Mouse (Mus musculus) adrenal gland (tissue): ENCODE measurements around the gene Galnt17.

Experiments
- intact Hi-C: fragments of 180-260 bp; cut with DNase I; formaldehyde crosslinking; loops from one replicate; pipeline ENCODE4 v1.15.1; 2025

Gene Galnt17

DNA sequence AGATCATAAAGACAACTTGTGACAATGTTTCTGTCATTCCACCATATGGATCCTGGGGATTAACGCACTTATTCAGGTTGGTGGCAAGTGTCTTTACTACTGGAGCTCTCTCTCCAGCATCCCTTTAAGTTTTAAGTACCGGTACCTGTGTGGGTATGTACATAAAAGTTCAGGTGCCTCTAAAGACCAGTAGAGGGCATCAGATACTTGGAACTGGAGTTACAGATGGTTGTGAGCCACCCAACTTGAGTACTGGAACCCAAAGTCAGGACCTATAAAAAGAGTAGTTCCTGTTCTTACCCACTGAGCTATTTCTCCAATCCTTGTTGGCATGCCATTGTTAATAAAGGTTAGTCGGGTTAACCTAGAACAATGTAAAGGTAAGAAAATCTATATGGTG is 152.0 kb downstream of the Galnt17 start:
- intact Hi-C loops = loop anchor here (1.0 to 10.0 kb wide), 2 partner anchors 152 to 272 kb away; no protein-coding TSS in a partner anchor

DNA sequence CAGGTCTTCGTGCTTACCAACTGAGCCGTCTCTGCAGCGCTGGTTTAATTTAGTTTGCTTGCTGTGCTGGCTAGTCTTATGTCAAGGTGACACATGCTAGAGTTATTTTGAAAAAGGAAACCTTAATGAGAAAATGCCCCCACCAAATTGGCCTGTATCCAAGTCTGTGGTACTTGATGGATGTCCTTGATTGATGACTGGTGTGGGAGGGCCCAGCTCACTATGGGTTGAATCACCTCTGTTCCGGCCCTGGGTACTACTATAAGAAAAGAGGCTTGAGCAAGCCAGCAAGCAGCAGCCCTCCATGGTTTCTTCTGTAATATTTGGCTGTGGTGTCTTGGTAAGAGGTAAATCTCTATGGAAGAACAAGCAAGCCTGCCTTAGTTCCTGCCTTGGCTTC is 165.7 kb downstream of the Galnt17 start:
- intact Hi-C loops = no loop called here

DNA sequence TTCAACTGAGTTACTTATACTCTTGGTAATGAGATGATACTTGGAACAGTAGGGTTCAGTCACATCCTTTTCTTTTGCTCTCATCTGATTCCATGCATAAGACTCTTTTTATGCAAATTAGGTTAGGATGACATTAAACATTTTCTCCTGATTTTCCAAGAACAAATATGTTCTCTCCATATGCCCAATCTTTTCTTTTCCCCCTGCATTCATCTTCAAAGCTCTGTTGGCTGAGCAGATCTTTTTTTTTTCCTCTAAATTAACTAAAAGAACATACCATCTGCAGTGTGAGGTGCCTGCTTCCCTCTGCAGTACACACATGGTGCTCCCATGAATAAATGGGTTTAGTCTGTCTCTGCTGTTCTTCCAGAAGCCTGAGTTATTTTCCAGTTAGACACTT is 173.5 kb downstream of the Galnt17 start:
- intact Hi-C loops = no loop called here

DNA sequence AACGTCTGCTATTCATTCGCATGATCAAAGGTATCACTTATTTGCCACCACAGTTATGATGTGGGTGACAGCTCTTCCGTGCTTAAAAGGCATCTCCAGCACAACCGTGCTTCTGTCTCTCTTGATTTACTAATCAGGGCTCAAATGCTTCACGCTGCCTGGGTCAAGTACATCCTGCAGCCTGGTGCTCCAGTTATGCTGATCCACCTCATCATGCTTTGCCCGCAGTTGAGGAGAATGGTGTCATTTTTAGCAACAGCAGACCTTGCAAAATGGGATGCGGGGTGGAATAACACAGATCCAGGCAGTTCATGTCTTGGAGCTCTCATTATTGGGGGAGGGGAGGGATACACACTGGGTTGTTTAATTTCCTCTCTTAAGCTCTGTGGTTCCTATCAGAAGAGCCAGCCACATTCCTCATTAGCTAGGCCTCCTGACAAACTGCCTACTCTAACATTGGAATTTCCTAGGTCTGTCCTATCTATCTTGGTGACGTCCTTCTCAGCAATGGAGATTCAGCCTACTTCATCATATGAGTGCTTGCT is 187.9 kb downstream of the Galnt17 start:
- intact Hi-C loops = no loop called here

DNA sequence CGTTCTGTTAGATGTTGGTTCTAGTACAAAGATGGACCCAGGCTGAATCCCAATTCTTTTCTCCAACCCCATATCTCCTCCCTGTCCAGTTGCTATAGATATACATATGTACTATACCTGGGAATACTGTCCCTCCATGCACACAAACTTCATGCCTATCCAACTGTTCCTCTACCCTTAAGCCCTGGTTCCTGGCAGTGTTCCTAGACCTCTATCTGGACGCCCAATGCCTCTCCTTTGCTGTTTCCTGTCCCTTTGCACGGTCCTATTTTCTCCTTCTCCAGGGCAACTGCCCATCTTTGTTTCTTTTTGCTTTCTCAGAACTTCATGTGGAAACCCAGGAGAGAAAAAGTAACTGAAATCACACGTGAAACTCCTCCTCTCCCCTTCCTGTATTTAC is 188.4 kb downstream of the Galnt17 start:
- intact Hi-C loops = no loop called here

DNA sequence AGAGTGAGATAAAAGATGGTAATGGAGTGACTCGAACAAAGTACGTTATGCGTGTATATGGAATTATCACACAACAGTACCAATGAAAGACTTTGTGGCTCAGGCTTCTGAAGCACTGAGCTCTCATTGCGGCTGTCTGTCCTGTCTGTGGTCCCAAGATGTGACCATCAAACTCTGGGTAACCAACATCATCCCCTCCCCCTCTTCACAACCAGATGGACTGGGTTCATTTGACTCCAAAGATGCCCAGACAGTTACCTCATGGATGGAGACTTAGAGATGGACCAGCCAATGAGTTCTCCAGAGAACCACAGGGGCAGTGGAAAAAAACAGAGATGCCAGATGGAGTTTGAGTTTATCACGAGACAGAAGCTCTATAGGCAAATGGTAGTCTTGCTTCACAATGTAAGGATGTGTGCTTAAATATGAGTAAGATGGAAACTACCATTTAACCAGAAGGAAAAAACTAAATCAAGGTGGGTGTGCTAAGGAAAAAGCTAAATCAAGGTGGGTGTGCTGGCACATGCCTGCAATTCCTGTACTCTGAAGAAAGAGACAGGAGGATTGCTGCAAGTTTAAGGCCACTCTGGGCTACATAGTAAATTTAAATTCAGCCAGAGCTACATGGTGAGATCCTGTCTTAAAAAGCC is 190.8 kb downstream of the Galnt17 start:
- intact Hi-C loops = no loop called here

DNA sequence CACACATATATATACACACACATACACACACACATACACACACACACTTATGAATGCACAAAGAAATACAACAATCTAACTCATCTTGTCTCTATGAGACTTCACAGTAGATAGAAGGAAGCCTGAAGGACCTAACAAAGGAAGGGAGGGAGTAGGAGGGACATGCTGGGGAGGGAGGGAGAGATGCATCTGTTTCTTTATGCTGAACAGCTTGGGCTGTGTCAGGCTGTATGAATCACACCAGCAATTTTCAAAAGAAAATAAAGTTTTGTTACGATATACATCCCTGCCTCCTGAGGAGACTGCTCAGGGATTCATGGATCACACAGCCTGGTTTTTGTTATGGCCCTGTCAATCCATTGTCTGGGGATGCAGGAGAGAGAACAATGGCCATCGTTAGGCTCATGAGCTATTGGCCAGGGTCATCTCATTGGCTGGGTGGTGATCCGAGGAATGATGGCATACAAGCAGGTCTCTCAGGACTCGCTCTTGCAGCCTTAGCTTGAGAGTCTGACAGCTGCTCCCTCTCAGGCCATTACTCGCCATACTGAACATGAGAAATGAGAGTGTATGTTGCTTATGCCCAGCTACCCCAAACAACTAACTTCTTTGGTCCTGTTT is 194.3 kb downstream of the Galnt17 start:
- intact Hi-C loops = no loop called here

DNA sequence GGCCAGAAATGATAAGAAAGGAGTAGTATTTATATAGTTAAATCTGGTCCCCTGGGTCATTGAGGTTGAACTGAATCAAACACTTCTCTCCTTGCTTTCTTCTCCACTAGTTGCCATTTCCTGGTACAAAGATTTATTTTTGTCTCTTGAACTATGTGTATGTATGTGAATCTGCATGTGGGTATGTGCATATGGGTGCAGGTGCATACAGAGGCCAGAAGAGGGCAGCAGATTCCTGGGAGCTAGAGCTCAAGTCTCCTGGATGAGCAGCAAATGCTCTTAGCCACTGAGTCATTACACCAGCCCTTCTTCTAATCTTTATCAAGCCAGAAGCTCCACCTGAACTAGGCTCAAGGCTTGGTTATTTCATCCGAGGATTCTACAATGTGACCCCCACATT is 201.1 kb downstream of the Galnt17 start:
- intact Hi-C loops = no loop called here

DNA sequence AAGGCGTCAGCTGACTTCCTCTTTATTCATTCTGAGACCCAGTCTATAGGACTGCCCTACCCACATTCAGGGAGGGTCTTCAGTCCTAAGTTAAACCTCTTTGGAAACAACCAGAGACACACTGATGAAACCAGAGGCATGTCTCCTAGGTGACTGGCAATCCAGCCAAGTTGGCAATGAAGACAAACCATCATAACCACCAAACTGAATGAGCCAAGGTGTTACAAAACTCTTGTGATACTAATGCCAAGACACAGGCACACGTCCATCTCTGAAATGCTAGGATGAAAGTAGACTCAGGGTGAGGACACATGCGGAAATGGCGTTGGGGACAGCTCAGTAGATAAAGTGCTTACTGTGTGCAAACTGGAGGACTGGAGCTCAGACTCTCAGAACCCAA is 211.5 kb downstream of the Galnt17 start:
- intact Hi-C loops = no loop called here

DNA sequence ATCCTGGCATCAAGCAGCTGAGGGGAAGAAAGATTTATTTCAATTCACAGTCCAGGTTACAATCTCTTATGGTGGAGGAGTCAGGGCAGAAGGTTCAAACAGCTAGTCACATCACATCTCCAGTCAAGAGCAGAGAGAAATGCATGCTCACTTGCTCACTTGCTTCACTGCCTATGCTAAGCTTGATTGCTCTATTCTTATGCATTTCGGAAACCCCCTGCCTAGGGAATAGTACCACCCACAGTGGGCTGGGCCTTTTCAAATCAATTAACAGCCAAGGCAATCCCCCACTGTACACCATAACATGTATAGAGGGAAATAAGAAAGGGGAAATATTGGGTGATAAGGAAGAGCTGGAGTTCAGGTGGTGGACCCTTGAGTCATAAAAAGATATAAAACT is 212.7 kb downstream of the Galnt17 start:
- intact Hi-C loops = no loop called here

DNA sequence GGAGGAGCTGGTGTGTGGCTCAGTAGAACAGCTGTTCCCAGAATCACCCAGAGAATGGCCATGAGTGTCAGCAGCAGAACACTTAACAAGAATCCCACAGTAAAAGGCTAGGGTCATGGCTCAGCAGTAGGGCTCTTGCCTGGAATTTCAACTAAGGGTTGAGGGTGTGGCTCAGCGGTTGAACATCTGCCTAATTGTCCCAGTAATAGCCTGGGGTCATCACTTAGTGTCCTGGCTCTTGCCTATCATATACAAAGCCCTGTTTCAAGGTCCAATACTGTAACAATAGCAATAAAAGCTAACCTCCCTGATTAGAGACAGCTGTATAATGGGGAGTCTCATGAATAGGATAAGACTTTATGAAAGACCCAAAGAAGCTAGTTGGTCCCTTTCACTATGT is 213.5 kb downstream of the Galnt17 start:
- intact Hi-C loops = no loop called here

DNA sequence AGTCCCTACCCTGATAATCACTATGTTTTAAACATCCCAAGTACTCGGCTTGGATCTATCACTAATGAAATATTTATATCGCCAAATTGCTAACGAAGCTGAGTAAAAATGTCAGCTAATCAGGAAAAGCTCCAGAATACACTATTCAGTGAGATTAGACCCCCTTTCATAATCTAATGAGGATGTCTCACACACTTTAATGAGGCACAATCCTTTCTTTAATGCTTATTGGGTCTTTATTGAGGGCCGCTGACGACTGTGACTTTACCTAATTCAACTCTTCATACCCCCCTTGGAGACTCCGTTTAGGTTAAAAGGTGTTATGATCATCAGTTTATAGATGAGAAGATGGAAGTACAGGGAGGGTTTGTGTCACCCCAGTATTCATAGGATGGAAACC is 214.2 kb downstream of the Galnt17 start:
- intact Hi-C loops = no loop called here

DNA sequence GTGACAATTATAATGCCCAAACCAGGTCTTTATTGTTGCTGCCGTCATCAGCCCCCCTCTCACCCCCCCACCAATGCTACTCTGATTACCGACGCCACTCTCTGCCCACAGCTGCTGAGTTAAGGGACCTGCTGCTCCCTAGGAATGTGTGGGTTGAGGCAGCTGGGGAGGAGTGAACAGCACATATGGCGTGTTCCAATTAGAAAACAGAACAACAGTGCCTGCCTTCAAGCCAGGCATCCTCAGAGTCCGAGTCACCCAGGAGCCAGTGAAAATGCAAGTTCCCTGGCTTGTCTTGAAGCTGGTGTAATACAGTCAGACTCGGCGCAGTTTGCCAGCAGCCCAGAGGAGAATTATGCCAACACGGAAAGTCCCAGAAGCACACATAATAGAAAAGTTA is 218.4 kb downstream of the Galnt17 start:
- intact Hi-C loops = no loop called here

DNA sequence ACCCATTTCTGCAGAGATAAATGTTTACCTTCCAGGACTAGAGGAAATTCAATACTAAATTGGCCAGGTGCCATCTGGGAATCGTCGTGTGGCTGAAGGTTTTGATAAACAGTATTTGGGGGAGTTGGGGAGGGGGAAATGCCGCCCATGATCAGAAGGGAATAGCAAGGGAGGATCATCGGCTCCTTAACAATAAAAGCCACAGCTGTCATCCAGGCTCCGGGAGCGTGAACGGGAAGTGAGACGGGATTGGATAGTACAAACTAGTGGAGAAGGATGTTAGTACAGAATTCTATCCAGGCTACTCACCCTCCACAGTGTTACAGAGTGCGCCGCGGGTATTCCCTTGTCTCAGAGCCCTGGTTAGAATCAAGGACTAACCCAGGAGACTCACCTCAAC is 219.4 kb downstream of the Galnt17 start:
- intact Hi-C loops = no loop called here

DNA sequence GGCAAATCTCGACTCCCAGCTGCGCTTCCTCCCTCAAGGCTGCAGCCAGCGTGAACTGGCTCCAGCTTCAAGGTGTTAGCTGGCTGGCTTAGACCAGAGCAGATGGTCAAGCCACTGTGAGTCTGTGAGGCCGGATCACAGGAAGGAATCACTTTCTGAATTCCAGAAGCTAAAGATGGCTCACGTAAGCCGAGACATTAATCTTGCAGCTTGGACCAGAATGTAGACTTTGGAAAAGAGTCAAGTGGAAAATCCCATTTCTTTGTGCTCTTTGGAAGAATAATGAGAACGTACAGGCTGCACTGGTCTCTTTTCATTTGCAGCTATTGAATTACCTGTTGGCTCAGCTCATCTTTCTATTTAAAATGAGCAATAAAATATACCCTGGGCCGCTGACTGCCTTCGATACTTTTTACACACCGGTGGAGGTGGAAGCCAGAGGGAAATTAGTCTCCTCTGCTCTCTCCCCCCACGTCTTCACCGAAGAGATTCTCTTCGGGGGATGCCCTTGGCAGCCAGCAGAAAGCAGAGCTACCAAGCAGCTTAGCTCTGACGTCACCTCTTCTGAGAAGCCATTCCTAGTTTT is 225.1 kb downstream of the Galnt17 start:
- intact Hi-C loops = no loop called here

DNA sequence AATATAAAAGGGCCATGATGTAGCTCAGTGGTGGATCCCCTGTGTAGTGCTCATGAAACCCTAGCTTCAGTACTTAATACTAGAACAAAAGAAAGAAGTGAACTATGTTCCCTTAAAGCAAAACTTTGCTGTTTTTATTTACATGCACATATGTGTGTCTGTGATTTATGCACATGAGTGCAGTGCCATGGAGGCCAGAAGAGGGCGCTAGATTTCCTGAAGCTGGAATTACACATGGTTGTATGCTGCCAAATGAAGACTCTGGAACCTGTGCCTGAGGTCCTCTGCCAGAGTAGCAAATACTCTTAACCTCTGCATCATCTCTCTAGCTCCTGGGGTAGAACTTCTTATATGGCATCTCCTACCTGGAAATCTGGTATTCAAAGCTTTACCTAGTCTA is 230.6 kb downstream of the Galnt17 start:
- intact Hi-C loops = no loop called here

DNA sequence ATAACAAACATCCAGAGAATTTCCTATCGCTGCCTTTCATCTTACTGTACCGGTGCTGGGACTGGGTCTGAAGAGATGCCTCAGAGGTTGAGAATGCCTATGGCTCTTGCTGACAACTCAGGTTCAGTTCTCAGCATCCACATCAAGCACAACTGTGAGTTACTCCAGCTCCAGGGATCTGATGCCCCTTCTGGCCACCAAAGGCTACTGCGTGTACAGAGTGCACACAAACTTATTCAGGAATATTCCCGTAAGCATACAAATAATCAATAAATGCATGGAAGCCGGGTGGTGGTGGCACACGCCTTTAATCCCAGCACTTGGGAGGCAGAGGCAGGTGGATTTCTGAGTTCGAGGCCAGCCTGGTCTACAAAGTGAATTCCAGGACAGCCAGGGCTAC is 232.5 kb downstream of the Galnt17 start:
- intact Hi-C loops = no loop called here

DNA sequence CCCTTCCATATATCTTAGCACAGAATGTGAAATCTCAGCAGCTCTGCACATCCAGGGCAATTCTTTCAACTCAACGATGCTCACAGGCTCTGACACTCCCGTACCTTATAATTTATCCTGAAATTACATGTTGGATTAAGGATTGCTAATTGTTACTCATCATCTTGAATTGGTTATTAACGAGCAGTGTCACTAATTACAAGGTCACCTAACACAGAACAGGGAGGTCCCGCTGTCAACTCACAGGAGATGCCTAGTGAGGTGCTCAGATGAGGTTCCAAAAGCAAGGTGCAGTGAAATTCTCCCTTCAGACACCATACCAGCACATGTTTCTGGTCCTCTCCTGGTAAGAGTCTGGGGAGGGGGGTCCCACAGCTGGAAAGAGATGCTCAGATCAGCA is 234.0 kb downstream of the Galnt17 start:
- intact Hi-C loops = no loop called here

DNA sequence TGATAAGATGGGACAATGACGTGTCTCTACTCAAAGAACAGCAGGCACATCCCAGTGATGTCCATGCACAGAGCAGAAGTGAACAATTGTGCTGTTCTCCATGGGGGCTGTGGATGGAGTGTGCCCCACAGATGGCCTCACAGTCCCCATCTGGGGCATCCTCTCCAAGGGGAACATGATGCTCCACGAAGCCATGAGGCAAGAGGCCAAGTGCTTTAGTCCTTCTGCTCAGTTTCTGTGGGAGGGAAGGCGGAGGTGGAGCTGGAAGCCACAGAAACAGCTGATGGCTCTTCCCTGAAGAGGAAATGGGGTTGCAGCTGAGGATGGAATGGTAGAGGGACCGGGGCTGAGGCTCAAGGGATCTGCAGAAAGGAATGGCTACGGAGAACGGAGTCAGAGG is 243.1 kb downstream of the Galnt17 start:
- intact Hi-C loops = no loop called here

DNA sequence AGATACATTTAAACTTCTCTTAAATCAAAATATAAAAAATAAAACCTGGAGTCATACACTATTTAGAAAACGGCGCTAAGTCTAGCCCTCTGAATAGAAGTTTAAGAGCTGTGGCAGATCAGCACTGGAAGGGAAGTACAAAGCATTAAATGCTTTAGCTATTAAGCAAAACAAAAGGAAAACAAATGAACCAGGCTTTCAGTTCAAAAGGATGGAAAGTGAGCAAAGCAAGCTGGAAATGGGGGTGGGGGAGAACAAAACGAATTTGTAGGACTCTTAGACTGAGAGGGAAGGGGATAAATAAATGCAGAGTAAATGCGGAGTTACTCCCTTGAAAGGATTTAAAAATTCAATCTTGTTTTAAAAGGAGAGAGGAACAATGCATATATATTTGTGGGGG is 259.8 kb downstream of the Galnt17 start:
- intact Hi-C loops = no loop called here

DNA sequence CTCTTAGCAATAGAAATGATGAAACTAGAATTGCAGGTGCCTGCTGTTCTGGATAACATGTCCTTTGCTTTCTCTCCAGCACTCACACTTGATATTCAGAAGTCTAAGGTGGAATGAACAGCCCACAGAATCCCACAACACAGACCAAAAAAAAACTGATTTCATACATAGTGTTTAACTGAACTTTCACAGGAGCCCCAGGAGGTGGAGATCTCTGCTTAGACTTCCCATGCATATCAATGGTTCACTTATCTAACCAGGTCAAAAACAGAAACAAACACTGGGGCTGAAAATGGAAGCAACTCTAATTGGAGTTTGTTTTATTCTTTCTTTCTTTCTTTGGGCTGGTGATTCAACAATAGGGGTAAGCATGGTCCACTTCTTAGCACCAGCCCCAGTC is 265.2 kb downstream of the Galnt17 start:
- intact Hi-C loops = no loop called here

DNA sequence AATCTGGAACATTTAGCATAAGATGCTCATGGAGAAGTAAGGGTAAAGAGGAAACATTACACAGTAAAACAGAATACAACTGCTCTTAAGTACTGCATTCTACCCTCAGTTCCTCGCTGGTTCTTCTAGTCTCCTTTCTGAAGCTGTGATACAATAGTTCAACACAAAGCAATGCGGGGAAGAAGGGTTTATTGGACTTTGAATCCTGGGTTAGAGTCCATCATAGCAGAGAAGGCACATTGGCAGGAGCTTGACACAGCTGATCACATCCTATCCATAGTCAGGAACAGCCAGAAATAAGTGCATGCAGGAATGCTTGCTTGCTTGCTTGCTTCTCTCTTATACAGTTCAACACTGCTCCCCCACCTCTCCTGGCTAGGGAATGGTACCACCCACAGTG is 267.9 kb downstream of the Galnt17 start:
- intact Hi-C loops = no loop called here
